Mouse (Mus musculus) layer of hippocampus, postnatal 36 days (tissue): ENCODE measurements around the gene Atp6v1g2. TPM values are rescaled to one million over a fixed set of nuclear protein-coding genes. Genes with fewer than 3 reads are reported as not detected.

Experiments used
- DNase-seq, 2 experiments: peaks; one replicate each; pipeline ENCODE4 v3.0.0; 2022
- total RNA-seq, 2 experiments: library from RNA; stranded (reverse); gene quantifications; 2 replicates each; pipeline ENCODE4 v1.2.3; 2021

Gene Atp6v1g2
- total RNA-seq, 2 experiments from 2014 or later, result 602 to 647 TPM

GRCm38 (mm10) chr17:35239700-35240099, 6.2 kb downstream of the Atp6v1g2 start:
- DNase-seq, result no peak

- no peak for DNase-seq
Observed at GRCm38 (mm10) chr17:35240384-35241304, 7.2 kb downstream of the Atp6v1g2 start.

GRCm38 (mm10) chr17:35241305-35242014, 8.0 kb downstream of the Atp6v1g2 start, which contains the start of gene Ddx39b:
TSS of gene Ddx39b (plus strand) at chr17:35241746.
- peak; percentile 97 for DNase-seq

GRCm38 (mm10) chr17:35242015-35242941, 8.8 kb downstream of the Atp6v1g2 start:
- DNase-seq, result peak in 1 of 2 experiments; percentile 48

- DNase-seq, result peak in 1 of 2 experiments; percentile 55
Observed at GRCm38 (mm10) chr17:35243086-35243485, 9.6 kb downstream of the Atp6v1g2 start.

- DNase-seq, result no peak
Observed at GRCm38 (mm10) chr17:35244999-35245398, 11.5 kb downstream of the Atp6v1g2 start.

- no peak for DNase-seq
Observed at GRCm38 (mm10) chr17:35245731-35246623, 12.5 kb downstream of the Atp6v1g2 start.

GRCm38 (mm10) chr17:35247144-35247543, 13.7 kb downstream of the Atp6v1g2 start:
- no peak for DNase-seq

GRCm38 (mm10) chr17:35248986-35249385, 15.5 kb downstream of the Atp6v1g2 start:
- DNase-seq, result no peak

GRCm38 (mm10) chr17:35249451-35250197, 16.2 kb downstream of the Atp6v1g2 start:
- no peak for DNase-seq

GRCm38 (mm10) chr17:35250348-35251120, 17.1 kb downstream of the Atp6v1g2 start:
- DNase-seq, result no peak

- no peak for DNase-seq
Observed at GRCm38 (mm10) chr17:35251162-35251719, 17.8 kb downstream of the Atp6v1g2 start.

GRCm38 (mm10) chr17:35251981-35252380, 18.5 kb downstream of the Atp6v1g2 start:
- DNase-seq, result no peak

- DNase-seq, result no peak
Observed at GRCm38 (mm10) chr17:35252619-35253292, 19.3 kb downstream of the Atp6v1g2 start.

- no peak for DNase-seq
Observed at GRCm38 (mm10) chr17:35253293-35254093, 20.0 kb downstream of the Atp6v1g2 start.

GRCm38 (mm10) chr17:35254241-35255098, 21.0 kb downstream of the Atp6v1g2 start:
- no peak for DNase-seq

GRCm38 (mm10) chr17:35255301-35255700, 21.8 kb downstream of the Atp6v1g2 start:
- DNase-seq, result no peak
